Mouse (Mus musculus) midbrain, embryonic 12.5 days (tissue): ENCODE results near the gene Nek4. TPM values are rescaled to one million over a fixed set of nuclear protein-coding genes. Genes with fewer than 3 reads are reported as not detected.

ENCODE experiments used
- ATAC-seq: fragments of 200-750 bp; cut with Nextera tagmentation; 2 replicates; pipeline ENCODE4 v1.8.0; 2017; ENCODE audit warnings: low read depth, moderate TSS enrichment, moderate library complexity; ENCODE audit not compliant: low FRiP score
- H3K27ac ChIP-seq: fragments of 300-500 bp; sonication (generic); replicated peaks from 2 replicates; pipeline ENCODE4 v1.5.1; 2016; ENCODE audit warnings: mild to moderate bottlenecking
- H3K27me3 ChIP-seq: fragments of 300-500 bp; sonication (generic); 2 replicates; pipeline ENCODE4 v1.6.1; 2016; ENCODE audit warnings: mild to moderate bottlenecking
- H3K36me3 ChIP-seq: fragments of 300-500 bp; sonication (generic); 2 replicates; pipeline ENCODE4 v1.6.1; 2016
- H3K4me1 ChIP-seq: fragments of 300-500 bp; sonication (generic); 2 replicates; pipeline ENCODE4 v1.6.1; 2016
- H3K4me2 ChIP-seq: fragments of 300-500 bp; sonication (generic); replicated peaks from 2 replicates; pipeline ENCODE4 v1.6.1; 2016; ENCODE audit warnings: mild to moderate bottlenecking, moderate library complexity
- H3K4me3 ChIP-seq: fragments of 300-500 bp; sonication (generic); 2 replicates; pipeline ENCODE4 v1.5.1; 2016; ENCODE audit warnings: mild to moderate bottlenecking
- H3K9ac ChIP-seq: fragments of 300-500 bp; sonication (generic); replicated peaks from 2 replicates; pipeline ENCODE4 v1.6.1; 2016; ENCODE audit warnings: mild to moderate bottlenecking, moderate library complexity
- H3K9me3 ChIP-seq: fragments of 300-500 bp; sonication (generic); 2 replicates; pipeline ENCODE4 v1.6.1; 2016; ENCODE audit warnings: mild to moderate bottlenecking
- WGBS: fragments of 180-500 bp; shearing (Covaris S2); methylation state at CpG from one replicate; pipeline ENCODE4 v1.1.7; 2016; 5-methylcytosine and 5-hydroxymethylcytosine counted together
- polyA plus RNA-seq: library from polyadenylated mRNA; unstranded; fragments of >200 nt; fragmentation: Nextera tagmentation; extraction: Ambion mirVana; gene quantifications from 2 replicates; pipeline ENCODE4 v1.2.1, GENCODE M21; 2016

Nek4 gene
- 20.1 and 22.6 TPM in 2 replicates for polyA plus RNA-seq

DNA sequence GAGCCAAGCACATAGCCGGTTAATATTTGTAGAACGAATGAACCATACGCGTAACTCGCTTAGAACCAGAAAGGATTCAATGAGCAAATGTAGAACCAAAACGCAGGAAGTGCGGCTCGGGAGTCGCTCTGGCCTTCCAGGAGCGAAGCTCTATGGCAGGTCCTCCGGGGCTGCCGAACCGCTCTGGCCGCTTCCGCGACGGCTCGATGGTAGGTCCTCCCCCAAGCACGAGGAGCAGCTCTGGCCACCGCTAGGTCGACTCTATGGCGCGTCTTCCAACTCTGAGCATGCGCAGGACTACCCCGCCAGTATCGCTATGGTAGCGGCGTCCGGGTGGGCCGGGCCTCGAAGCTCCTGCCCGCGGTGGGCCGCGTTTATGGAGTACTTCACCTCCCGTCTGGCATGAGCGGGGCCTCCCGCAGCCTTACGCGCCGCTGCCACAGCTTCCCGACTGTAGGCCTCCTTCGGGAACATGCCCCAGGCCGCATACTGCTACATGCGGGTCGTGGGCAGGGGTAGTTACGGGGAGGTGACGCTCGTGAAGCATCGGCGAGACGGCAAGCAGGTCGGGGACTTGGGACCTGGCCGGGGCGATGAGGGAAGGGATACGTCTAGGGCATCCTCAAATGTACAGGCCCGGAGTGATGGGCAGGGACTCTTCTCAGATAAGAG is at the start of gene Nek4:
Gene Nek4, plus strand, starts transcription at position 224 of the 672 bp plus-strand sequence.
- WGBS, result under 1% methylated on average over 57 of the region's 57 CpGs
- H3K36me3 ChIP-seq, result peaks cover 4% of the 10 kb centered on the region; the same call in 1 of the 2 replicates
- peak within 1 kb of the TSS; percentile 36 for H3K27ac ChIP-seq
- peaks cover 14% of the 10 kb centered on the region; the same call in 1 of the 2 replicates for H3K27me3 ChIP-seq
- H3K4me1 ChIP-seq, result peaks cover 7% of the 10 kb centered on the region
- peak within 1 kb of the TSS; percentile 71 for H3K9ac ChIP-seq
- H3K4me2 ChIP-seq, result peak within 1 kb of the TSS; percentile 70
- ATAC-seq, result peak; percentile 99
- no peaks in the 10 kb centered on the region for H3K9me3 ChIP-seq
- peak within 1 kb of the TSS; percentile 61 for H3K4me3 ChIP-seq

GRCm38 (mm10) chr14:30902628-30903027 is 48.5 kb upstream of the Nek4 start:
- H3K9me3 ChIP-seq, result no peaks in the 10 kb centered on the region

DNA sequence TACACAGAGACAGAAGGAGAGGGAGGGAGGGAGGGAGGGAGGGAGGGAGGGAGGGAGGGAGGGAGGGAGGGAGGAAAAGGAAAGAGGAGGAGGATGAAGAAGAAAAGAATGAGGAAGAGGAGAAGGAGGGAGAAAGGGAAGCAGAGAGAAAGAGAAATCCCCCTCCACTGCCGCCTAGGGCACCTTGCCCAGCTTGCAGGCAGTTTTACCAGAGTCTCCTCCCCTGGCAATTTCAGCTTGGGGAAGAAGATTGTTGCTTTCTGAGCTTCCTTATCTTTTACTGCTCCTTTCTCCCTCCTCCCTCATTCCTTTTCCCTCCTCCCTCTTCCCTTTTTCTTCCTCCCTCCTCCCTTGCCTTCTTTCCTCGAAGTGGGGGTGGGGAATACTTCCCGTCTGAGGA is 48.1 kb upstream of the Nek4 start:
- no peak overlapping the region for H3K4me3 ChIP-seq
- no peak overlapping the region for H3K27ac ChIP-seq
- H3K9ac ChIP-seq, result no peak overlapping the region
- H3K27me3 ChIP-seq, result no peaks in the 10 kb centered on the region
- WGBS, result 86% methylated on average over 3 of the region's 3 CpGs
- ATAC-seq, result no peak
- no peaks in the 10 kb centered on the region for H3K9me3 ChIP-seq
- peaks cover 3% of the 10 kb centered on the region; the same call in 1 of the 2 replicates for H3K4me1 ChIP-seq
- H3K4me2 ChIP-seq, result no peak overlapping the region
- no peaks in the 10 kb centered on the region for H3K36me3 ChIP-seq

More at GRCm38 (mm10) chr14:30902628-30903027, 48.5 kb upstream of the Nek4 start:
- Histone ChIP-seq H3K9ac (no peak overlapping the region), H3K36me3 (no peaks in the 10 kb centered on the region), H3K4me1 (peaks cover 3% of the 10 kb centered on the region; the same call in 1 of the 2 replicates), H3K27ac (no peak overlapping the region), H3K4me2 (no peak overlapping the region), H3K27me3 (no peaks in the 10 kb centered on the region), H3K4me3 (no peak overlapping the region)
- no peak for ATAC-seq
- 89% methylated on average over 5 of the region's 5 CpGs for WGBS

- no peak overlapping the region for H3K27ac ChIP-seq
- no peaks in the 10 kb centered on the region for H3K9me3 ChIP-seq
- H3K4me3 ChIP-seq, result no peak overlapping the region
- no peak for ATAC-seq
- H3K27me3 ChIP-seq, result no peaks in the 10 kb centered on the region
- peaks cover 3% of the 10 kb centered on the region; the same call in 1 of the 2 replicates for H3K4me1 ChIP-seq
- H3K4me2 ChIP-seq, result no peak overlapping the region
- WGBS, result 85% methylated on average over 8 of the region's 8 CpGs
- H3K36me3 ChIP-seq, result no peaks in the 10 kb centered on the region
- H3K9ac ChIP-seq, result no peak overlapping the region
Observed at GRCm38 (mm10) chr14:30904307-30904706, 46.9 kb upstream of the Nek4 start.

DNA sequence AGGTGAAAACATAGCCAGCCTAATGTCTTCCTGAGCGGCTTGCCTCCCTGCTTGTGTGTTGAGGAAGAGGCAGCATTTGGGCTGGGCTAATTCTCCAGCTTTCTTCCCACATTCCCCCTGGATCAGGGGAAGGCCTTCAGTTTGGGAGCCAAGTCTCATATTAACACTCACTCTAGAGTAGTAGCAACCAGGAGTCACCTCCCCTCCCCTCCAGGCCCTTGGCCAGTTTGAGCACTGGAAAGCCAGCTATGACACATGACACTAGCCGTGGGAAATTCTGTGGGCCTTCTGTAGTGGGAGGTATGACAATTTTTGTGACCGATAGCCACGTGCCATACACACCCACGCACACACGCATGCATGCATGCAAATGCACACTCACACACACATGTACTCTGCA is 45.2 kb upstream of the Nek4 start:
- H3K9ac ChIP-seq, result no peak overlapping the region
- no peak overlapping the region for H3K4me2 ChIP-seq
- no peak overlapping the region for H3K27ac ChIP-seq
- 92% methylated on average over 6 of the region's 6 CpGs for WGBS
- no peaks in the 10 kb centered on the region for H3K27me3 ChIP-seq
- no peak overlapping the region for H3K4me3 ChIP-seq
- no peak for ATAC-seq
- no peaks in the 10 kb centered on the region for H3K9me3 ChIP-seq
- H3K4me1 ChIP-seq, result no peaks in the 10 kb centered on the region
- H3K36me3 ChIP-seq, result no peaks in the 10 kb centered on the region

GRCm38 (mm10) chr14:30907814-30908265 is 43.3 kb upstream of the Nek4 start:
- H3K4me2 ChIP-seq, result no peak overlapping the region
- no peaks in the 10 kb centered on the region for H3K27me3 ChIP-seq
- H3K36me3 ChIP-seq, result no peaks in the 10 kb centered on the region
- 90% methylated on average over 3 of the region's 3 CpGs for WGBS
- H3K27ac ChIP-seq, result no peak overlapping the region
- no peaks in the 10 kb centered on the region for H3K9me3 ChIP-seq
- no peak overlapping the region for H3K9ac ChIP-seq
- no peak overlapping the region for H3K4me3 ChIP-seq
- no peak for ATAC-seq
- no peaks in the 10 kb centered on the region for H3K4me1 ChIP-seq

DNA sequence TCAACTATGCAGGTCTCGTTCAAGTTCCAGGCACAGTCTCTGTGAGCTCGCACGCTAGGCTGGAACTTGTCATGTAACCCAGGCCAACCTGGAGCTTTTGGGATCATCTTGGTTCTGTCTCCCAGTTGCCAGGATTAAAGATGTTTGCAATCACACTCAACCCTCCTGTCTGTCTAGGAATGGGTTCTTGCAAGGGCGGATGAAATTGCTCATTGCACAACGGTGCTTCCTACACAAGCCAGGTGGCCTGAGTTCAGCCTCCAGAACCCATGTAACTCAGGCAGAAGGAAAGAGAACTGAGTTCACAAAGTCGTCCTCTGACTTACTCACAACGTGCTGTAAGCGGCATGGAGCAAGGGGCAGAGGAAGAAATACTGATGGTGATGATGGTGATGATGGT is 40.0 kb upstream of the Nek4 start:
- WGBS, result 90% methylated on average over 8 of the region's 8 CpGs
- no peak overlapping the region for H3K4me2 ChIP-seq
- no peaks in the 10 kb centered on the region for H3K27me3 ChIP-seq
- no peak overlapping the region for H3K4me3 ChIP-seq
- H3K36me3 ChIP-seq, result no peaks in the 10 kb centered on the region
- no peak overlapping the region for H3K9ac ChIP-seq
- no peak overlapping the region for H3K27ac ChIP-seq
- no peak for ATAC-seq
- H3K9me3 ChIP-seq, result no peaks in the 10 kb centered on the region
- H3K4me1 ChIP-seq, result no peaks in the 10 kb centered on the region

DNA sequence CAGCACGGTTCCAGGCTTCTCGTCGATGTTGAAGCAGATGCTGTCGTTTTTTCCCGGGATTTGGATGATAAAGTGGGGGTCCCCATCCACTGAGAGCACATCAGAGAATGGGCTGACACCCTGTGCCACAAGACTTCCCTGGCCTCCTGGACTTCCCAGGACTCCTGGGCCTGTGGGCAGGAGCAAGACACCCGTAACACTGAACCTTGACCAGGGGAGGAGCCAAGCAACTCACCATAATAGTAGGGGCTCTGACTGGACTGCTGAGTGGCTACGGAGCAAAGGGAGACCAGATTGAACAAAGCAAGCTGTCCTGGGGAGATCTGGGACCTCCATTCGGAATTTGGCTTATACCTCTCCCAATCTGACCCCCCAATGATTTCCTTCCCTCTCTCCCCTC is 38.5 kb upstream of the Nek4 start:
- Histone ChIP-seq H3K36me3 (no peaks in the 10 kb centered on the region), H3K9ac (no peak overlapping the region), H3K27me3 (no peaks in the 10 kb centered on the region), H3K4me1 (no peaks in the 10 kb centered on the region), H3K9me3 (no peaks in the 10 kb centered on the region), H3K27ac (no peak overlapping the region), H3K4me2 (no peak overlapping the region), H3K4me3 (no peak overlapping the region)
- no peak for ATAC-seq
- WGBS, result 77% methylated on average over 8 of the region's 8 CpGs

GRCm38 (mm10) chr14:30913404-30913803 is 37.8 kb upstream of the Nek4 start:
- no peak overlapping the region for H3K27ac ChIP-seq

DNA sequence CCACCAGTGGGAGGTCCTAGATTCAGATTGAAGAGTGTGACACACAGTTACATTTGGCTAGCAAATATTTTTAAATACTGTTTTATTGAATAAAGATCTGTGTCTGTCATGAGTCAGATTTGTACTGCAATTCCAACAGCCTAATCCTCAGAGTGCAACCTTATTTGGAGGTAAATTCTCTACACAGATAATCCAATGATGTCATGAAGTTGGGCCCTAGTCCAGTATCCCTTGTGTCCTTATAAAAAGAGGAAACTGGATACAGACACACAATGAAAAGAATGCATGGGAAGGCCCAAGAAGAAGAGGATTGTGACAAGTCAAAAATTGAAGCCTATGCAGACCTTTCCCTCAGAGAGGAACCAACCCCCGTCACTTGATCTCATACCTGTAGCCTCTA is 34.7 kb upstream of the Nek4 start:
- H3K36me3 ChIP-seq, result no peaks in the 10 kb centered on the region
- no peak overlapping the region for H3K4me3 ChIP-seq
- no peak overlapping the region for H3K4me2 ChIP-seq
- no peaks in the 10 kb centered on the region for H3K9me3 ChIP-seq
- ATAC-seq, result no peak
- H3K27ac ChIP-seq, result no peak overlapping the region
- H3K4me1 ChIP-seq, result no peaks in the 10 kb centered on the region
- no peaks in the 10 kb centered on the region for H3K27me3 ChIP-seq
- no peak overlapping the region for H3K9ac ChIP-seq
- WGBS, result 90% methylated on average over 1 of the region's 1 CpGs

More at GRCm38 (mm10) chr14:30913404-30913803, 37.8 kb upstream of the Nek4 start:
- WGBS, result 89% methylated on average over 5 of the region's 5 CpGs
- Histone ChIP-seq H3K4me1 (no peaks in the 10 kb centered on the region), H3K27me3 (no peaks in the 10 kb centered on the region), H3K36me3 (no peaks in the 10 kb centered on the region), H3K4me2 (no peak overlapping the region), H3K9me3 (no peaks in the 10 kb centered on the region), H3K9ac (no peak overlapping the region), H3K4me3 (no peak overlapping the region)
- ATAC-seq, result no peak

GRCm38 (mm10) chr14:30922053-30922670 is 29.0 kb upstream of the Nek4 start:
- WGBS, result 58% methylated on average over 8 of the region's 8 CpGs
- no peak for ATAC-seq
- H3K9ac ChIP-seq, result no peak overlapping the region

DNA sequence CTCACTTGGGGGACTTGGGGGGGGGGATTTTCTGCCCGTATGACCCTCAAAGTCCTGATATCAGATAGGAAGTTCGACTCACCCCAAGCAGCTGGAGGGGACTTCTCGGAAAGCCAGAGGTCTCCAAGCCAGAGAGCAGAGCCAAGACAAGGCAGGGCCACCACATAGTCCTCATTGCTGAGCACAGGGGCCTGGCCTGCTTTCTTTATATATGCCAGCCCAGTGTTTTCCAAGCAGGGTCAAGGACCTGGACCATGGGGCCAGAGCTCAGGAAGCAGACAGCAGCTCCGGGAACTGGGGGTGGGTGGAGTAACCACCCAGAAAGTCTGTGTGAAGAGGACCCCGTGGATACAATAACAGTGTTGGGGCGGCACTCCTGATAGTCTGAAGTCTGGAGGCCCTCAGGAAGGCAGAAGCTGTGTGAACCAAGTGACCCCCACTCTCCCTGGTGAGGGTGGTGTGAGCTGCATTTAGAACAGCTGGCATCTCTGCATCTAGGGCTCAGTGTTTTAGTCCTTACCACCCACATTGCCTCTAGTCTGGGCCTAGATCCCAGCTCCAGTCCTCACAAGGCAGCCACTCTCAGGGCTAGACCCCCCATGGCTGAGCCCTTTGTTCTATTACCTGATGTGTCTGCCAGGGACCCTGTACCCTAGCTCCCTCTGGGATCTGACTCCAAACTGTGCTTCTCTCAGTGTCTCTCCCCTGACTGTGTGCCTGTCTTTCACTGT is 27.6 kb upstream of the Nek4 start, which contains the start of gene Itih3:
Gene Itih3, minus strand, starts transcription at position 386 of the 731 bp plus-strand sequence.
- no peak within 1 kb of the TSS for H3K4me2 ChIP-seq
- ATAC-seq, result no peak
- WGBS, result 72% methylated on average over 6 of the region's 6 CpGs
- no peaks in the 10 kb centered on the region for H3K27me3 ChIP-seq
- no peak within 1 kb of the TSS for H3K4me3 ChIP-seq
- no peaks in the 10 kb centered on the region for H3K36me3 ChIP-seq
- H3K27ac ChIP-seq, result no peak within 1 kb of the TSS
- H3K4me1 ChIP-seq, result no peaks in the 10 kb centered on the region
- no peak within 1 kb of the TSS for H3K9ac ChIP-seq
- H3K9me3 ChIP-seq, result no peaks in the 10 kb centered on the region

More at GRCm38 (mm10) chr14:30922053-30922670, 29.0 kb upstream of the Nek4 start:
- H3K4me3 ChIP-seq, result no peak overlapping the region
- H3K27me3 ChIP-seq, result no peaks in the 10 kb centered on the region
- no peaks in the 10 kb centered on the region for H3K4me1 ChIP-seq
- H3K27ac ChIP-seq, result no peak overlapping the region
- H3K36me3 ChIP-seq, result no peaks in the 10 kb centered on the region
- H3K4me2 ChIP-seq, result no peak overlapping the region
- H3K9me3 ChIP-seq, result no peaks in the 10 kb centered on the region
